ENCODE assay signal across 28 mouse cellular contexts in genomic region chr15:97755361-97755760, GRCm38 (mm10). TPM values are rescaled to one million over a fixed set of nuclear protein-coding genes. Genes with fewer than 3 reads are reported as not detected.
DNase-seq lines count a peak whose midpoint lies in the region; ATAC-seq and TF ChIP-seq lines count a peak whose summit lies in the region.
"Had no signal": no experiment of that assay in that cellular context is flagged by ENCODE, and none has a peak within 500 bp of the region (broad histone marks: within the 10 kb centered on the region; RNA-seq: fewer than 3 reads in every experiment).

No protein-coding gene starts in this region.

- H3K4me3 ChIP-seq in hindbrain, embryonic 10.5 days: no peak overlapping the region
- no peak overlapping the region for H3K4me3 ChIP-seq in hindbrain, embryonic 11.5 days (ENCODE audit: low read depth, low read length)
- H3K4me3 ChIP-seq in limb, embryonic 13.5 days: no peak overlapping the region
- H3K4me3 ChIP-seq in cerebellum, adult 2 months (replicated peaks; ENCODE audit: insufficient read depth, low read depth, low read length): no peak overlapping the region
- no peak overlapping the region for H3K4me3 ChIP-seq in midbrain, embryonic 11.5 days (ENCODE audit: low read depth, low read length)
- H3K4me3 ChIP-seq: embryonic facial prominence, embryonic 15.5 days; liver, embryonic 15.5 days; lung, embryonic 15.5 days; midbrain, embryonic 15.5 days; neural tube, embryonic 13.5 days; stomach, embryonic 15.5 days had no signal

- no peaks in the 10 kb centered on the region for H3K9me3 ChIP-seq in hindbrain, embryonic 10.5 days
- H3K9me3 ChIP-seq in hindbrain, embryonic 11.5 days (ENCODE audit: control insufficient read depth, low read length): no peaks in the 10 kb centered on the region
- no peaks in the 10 kb centered on the region for H3K9me3 ChIP-seq in limb, embryonic 13.5 days
- H3K9me3 ChIP-seq in midbrain, embryonic 11.5 days (ENCODE audit: control insufficient read depth, low read length): no peaks in the 10 kb centered on the region
- H3K9me3 ChIP-seq: embryonic facial prominence, embryonic 15.5 days; liver, embryonic 15.5 days; lung, embryonic 15.5 days; midbrain, embryonic 15.5 days; neural tube, embryonic 13.5 days; stomach, embryonic 15.5 days had no signal

- ATAC-seq in hindbrain, embryonic 11.5 days (ENCODE audit: low FRiP score): no peak
- no peak for ATAC-seq in limb, embryonic 13.5 days (ENCODE audit: low FRiP score, low read depth)
- no peak for ATAC-seq in midbrain, embryonic 11.5 days (ENCODE audit: low FRiP score)
- ATAC-seq: forebrain, embryonic 14.5 days; midbrain, embryonic 15.5 days had no signal

- H3K4me2 ChIP-seq in hindbrain, embryonic 11.5 days (replicated peaks; ENCODE audit: low read depth, low read length): no peak overlapping the region
- no peak overlapping the region for H3K4me2 ChIP-seq in limb, embryonic 13.5 days (replicated peaks)
- no peak overlapping the region for H3K4me2 ChIP-seq in midbrain, embryonic 11.5 days
- H3K4me2 ChIP-seq: embryonic facial prominence, embryonic 15.5 days; liver, embryonic 15.5 days; lung, embryonic 15.5 days; midbrain, embryonic 15.5 days; neural tube, embryonic 13.5 days; stomach, embryonic 15.5 days had no signal

- no peak for TF ChIP-seq POLR2A in cerebellum, adult 2 months (IDR thresholded peaks at IDR 0.05; ENCODE audit: borderline replicate concordance, insufficient read depth, low read length)

- H3K4me1 ChIP-seq in hindbrain, embryonic 10.5 days (replicated peaks): peaks cover 34% of the 10 kb centered on the region
- peaks cover 2% of the 10 kb centered on the region for H3K4me1 ChIP-seq in hindbrain, embryonic 11.5 days (replicated peaks; ENCODE audit: control insufficient read depth, insufficient read depth, low read length)
- peaks cover 32% of the 10 kb centered on the region for H3K4me1 ChIP-seq in limb, embryonic 13.5 days
- H3K4me1 ChIP-seq in cerebellum, adult 2 months (ENCODE audit: control insufficient read depth, insufficient read depth, low read length): peaks cover 10% of the 10 kb centered on the region
- H3K4me1 ChIP-seq in midbrain, embryonic 11.5 days (ENCODE audit: control insufficient read depth, insufficient read depth, low read length): no peaks in the 10 kb centered on the region; the same call in 1 of the 2 replicates

- no peak for DNase-seq in hindbrain, embryonic 10.5 days (ENCODE audit: low spot score)
- no peak for DNase-seq in hindbrain, embryonic 11.5 days (ENCODE audit: low spot score)
- peak; percentile 83 for DNase-seq in 3T3-L1 (ENCODE audit: low read depth, low spot score)
- peak; percentile 68 for DNase-seq in Muller cell, postnatal 12 days (ENCODE audit: inconsistent ontology term)
- DNase-seq in cerebellum, adult 2 months: no peak
- no peak for DNase-seq in midbrain, embryonic 11.5 days (ENCODE audit: low spot score, missing footprints)
- DNase-seq: adrenal gland, adult 8-10 months; cerebellum, adult 18-20 months; cerebellum, postnatal 25 days; embryo, embryonic 11 days; gastrocnemius, postnatal 14 days; heart, adult 11 months; kidney, adult 2 months; liver; lung, postnatal 4 days; right cerebral cortex, adult 18-20 months; right cerebral cortex, postnatal 4 days; thymus, postnatal 25 days had no signal

- 38% methylated on average over 8 of the region's 8 CpGs for WGBS in hindbrain, embryonic 10.5 days
- WGBS in hindbrain, embryonic 11.5 days: 37% methylated on average over 8 of the region's 8 CpGs
- 56% methylated on average over 8 of the region's 8 CpGs for WGBS in limb, embryonic 13.5 days
- WGBS in cerebellum, adult 2 months: 64% methylated on average over 8 of the region's 8 CpGs
- WGBS in midbrain, embryonic 11.5 days: 49% methylated on average over 8 of the region's 8 CpGs

- H3K9ac ChIP-seq in hindbrain, embryonic 11.5 days (ENCODE audit: low read depth, low read length): no peak overlapping the region
- H3K9ac ChIP-seq in limb, embryonic 13.5 days: peak overlapping the region; percentile 31; the same call in 1 of the 2 replicates
- no peak overlapping the region for H3K9ac ChIP-seq in midbrain, embryonic 11.5 days (ENCODE audit: low read length)
- H3K9ac ChIP-seq: embryonic facial prominence, embryonic 15.5 days; liver, embryonic 15.5 days; lung, embryonic 15.5 days; midbrain, embryonic 15.5 days; neural tube, embryonic 13.5 days; stomach, embryonic 15.5 days had no signal

- H3K27me3 ChIP-seq in hindbrain, embryonic 10.5 days (ENCODE audit: insufficient read depth, poor library complexity, severe bottlenecking): peaks cover 9% of the 10 kb centered on the region; the same call in 1 of the 2 replicates
- no peaks in the 10 kb centered on the region for H3K27me3 ChIP-seq in hindbrain, embryonic 11.5 days (ENCODE audit: control insufficient read depth, insufficient read depth, low read length)
- H3K27me3 ChIP-seq in limb, embryonic 13.5 days: no peaks in the 10 kb centered on the region
- H3K27me3 ChIP-seq in cerebellum, adult 2 months (ENCODE audit: control insufficient read depth, insufficient read depth, low read length): no peaks in the 10 kb centered on the region
- no peaks in the 10 kb centered on the region for H3K27me3 ChIP-seq in midbrain, embryonic 11.5 days (ENCODE audit: control insufficient read depth, insufficient read depth, low read length)
- H3K27me3 ChIP-seq: embryonic facial prominence, embryonic 15.5 days; liver, embryonic 15.5 days; lung, embryonic 15.5 days; neural tube, embryonic 13.5 days; stomach, embryonic 15.5 days had no signal

- H3K27ac ChIP-seq in hindbrain, embryonic 10.5 days: 0 out of 2 replicates have a peak overlapping the region, but pooled peaks have one; percentile 3
- no peak overlapping the region for H3K27ac ChIP-seq in hindbrain, embryonic 11.5 days (ENCODE audit: low read depth, low read length)
- no peak overlapping the region for H3K27ac ChIP-seq in limb, embryonic 13.5 days
- H3K27ac ChIP-seq in cerebellum, adult 2 months (ENCODE audit: insufficient read depth, low read length): no peak overlapping the region
- no peak overlapping the region for H3K27ac ChIP-seq in midbrain, embryonic 11.5 days (ENCODE audit: low read depth, low read length)
- H3K27ac ChIP-seq: embryonic facial prominence, embryonic 15.5 days; kidney, postnatal 0 days; liver, embryonic 15.5 days; lung, embryonic 15.5 days; midbrain, embryonic 15.5 days; neural tube, embryonic 13.5 days; stomach, embryonic 15.5 days had no signal

- no peak for TF ChIP-seq CTCF in cerebellum, adult 2 months (IDR thresholded peaks at IDR 0.05; ENCODE audit: borderline replicate concordance, insufficient read depth, low read depth, low read length)

- no peaks in the 10 kb centered on the region for H3K36me3 ChIP-seq in hindbrain, embryonic 10.5 days
- H3K36me3 ChIP-seq in hindbrain, embryonic 11.5 days (ENCODE audit: control insufficient read depth, insufficient read depth, low read length): no peaks in the 10 kb centered on the region
- H3K36me3 ChIP-seq in limb, embryonic 13.5 days: peaks cover 21% of the 10 kb centered on the region
- no peaks in the 10 kb centered on the region for H3K36me3 ChIP-seq in midbrain, embryonic 11.5 days (ENCODE audit: control insufficient read depth, insufficient read depth, low read length)
- H3K36me3 ChIP-seq: embryonic facial prominence, embryonic 15.5 days; liver, embryonic 15.5 days; midbrain, embryonic 15.5 days; stomach, embryonic 15.5 days had no signal

RNA-seq across cellular contexts. Expression of gene Rapgef3, which starts 12.4 kb away (rescaled TPM):
- polyA plus RNA-seq in hindbrain, embryonic 10.5 days (2016; fragmentation: Nextera tagmentation; extraction: Ambion mirVana): 6.2 and 6.7 TPM in 2 replicates
- polyA plus RNA-seq in hindbrain, embryonic 11.5 days (2014; fragmentation: Nextera tagmentation; extraction: Ambion mirVana): 3.6 and 4.0 TPM in 2 replicates
- 10.9 and 11.2 TPM in 2 replicates for polyA plus RNA-seq in limb, embryonic 13.5 days (2015; fragmentation: Nextera tagmentation; extraction: Ambion mirVana)
- polyA plus RNA-seq in cerebellum, adult 2 months (2012; rRNA removed): 35.0 and 36.5 TPM in 2 replicates
- polyA plus RNA-seq in midbrain, embryonic 11.5 days (2014; fragmentation: Nextera tagmentation; extraction: Ambion mirVana): 3.0 and 3.2 TPM in 2 replicates

RNA-seq across cellular contexts. Expression of gene Slc48a1, which starts 23.0 kb away (rescaled TPM):
- polyA plus RNA-seq in hindbrain, embryonic 10.5 days (2016; fragmentation: Nextera tagmentation; extraction: Ambion mirVana): 28.8 and 31.3 TPM in 2 replicates
- 28.1 and 28.4 TPM in 2 replicates for polyA plus RNA-seq in hindbrain, embryonic 11.5 days (2014; fragmentation: Nextera tagmentation; extraction: Ambion mirVana)
- polyA plus RNA-seq in limb, embryonic 13.5 days (2015; fragmentation: Nextera tagmentation; extraction: Ambion mirVana): 39.5 and 41.7 TPM in 2 replicates
- 129 and 133 TPM in 2 replicates for polyA plus RNA-seq in cerebellum, adult 2 months (2012; rRNA removed)
- 32.6 and 33.6 TPM in 2 replicates for polyA plus RNA-seq in midbrain, embryonic 11.5 days (2014; fragmentation: Nextera tagmentation; extraction: Ambion mirVana)

RNA-seq across cellular contexts. Expression of gene Endou, which starts 24.2 kb away (rescaled TPM):
- polyA plus RNA-seq in hindbrain, embryonic 10.5 days (2016; fragmentation: Nextera tagmentation; extraction: Ambion mirVana): 0.07 and 0.08 TPM in 2 replicates
- 0.11 TPM in 1 of 2 replicates, not detected in the other for polyA plus RNA-seq in hindbrain, embryonic 11.5 days (2014; fragmentation: Nextera tagmentation; extraction: Ambion mirVana)
- 2.7 and 3.0 TPM in 2 replicates for polyA plus RNA-seq in limb, embryonic 13.5 days (2015; fragmentation: Nextera tagmentation; extraction: Ambion mirVana)
- polyA plus RNA-seq in cerebellum, adult 2 months (2012; rRNA removed): 1.7 and 1.8 TPM in 2 replicates
- polyA plus RNA-seq in midbrain, embryonic 11.5 days (2014; fragmentation: Nextera tagmentation; extraction: Ambion mirVana): 0.18 and 0.32 TPM in 2 replicates
- polyA plus RNA-seq: intestine, embryonic 14.5 days had no signal

RNA-seq across cellular contexts. Expression of gene Rpap3, which starts 49.7 kb away (rescaled TPM):
- 29.7 and 33.5 TPM in 2 replicates for polyA plus RNA-seq in hindbrain, embryonic 10.5 days (2016; fragmentation: Nextera tagmentation; extraction: Ambion mirVana)
- 44.1 and 49.2 TPM in 2 replicates for polyA plus RNA-seq in hindbrain, embryonic 11.5 days (2014; fragmentation: Nextera tagmentation; extraction: Ambion mirVana)
- 27.5 and 30.8 TPM in 2 replicates for polyA plus RNA-seq in limb, embryonic 13.5 days (2015; fragmentation: Nextera tagmentation; extraction: Ambion mirVana)
- 25.3 and 26.0 TPM in 2 replicates for polyA plus RNA-seq in cerebellum, adult 2 months (2012; rRNA removed)
- polyA plus RNA-seq in midbrain, embryonic 11.5 days (2014; fragmentation: Nextera tagmentation; extraction: Ambion mirVana): 56.4 and 57.4 TPM in 2 replicates

Comparison
In these comparisons a context has a peak if more than half of its experiments do, and no peak if none do; other contexts are left out.
1. DNase-seq: peak in 3T3-L1 (single experiment) and Muller cell, postnatal 12 days (single experiment); none in hindbrain, embryonic 10.5 days (single experiment), hindbrain, embryonic 11.5 days (single experiment), cerebellum, adult 2 months (0 of 2) and midbrain, embryonic 11.5 days (single experiment).